Mouse (Mus musculus) kidney, postnatal 36 days (tissue): ENCODE results near the gene Ifitm6.
"Not testable (repeated sequence)": the region's sequence is repeated elsewhere in the genome, so short reads cannot be mapped to it uniquely, and the experiment has no call there.

Source experiments
- DNase-seq, 2 experiments: peaks; one replicate each; pipeline ENCODE4 v3.0.0; 2021 to 2022; ENCODE audit warnings: mixed read lengths in 2 of 2

Ifitm6 gene

DNA sequence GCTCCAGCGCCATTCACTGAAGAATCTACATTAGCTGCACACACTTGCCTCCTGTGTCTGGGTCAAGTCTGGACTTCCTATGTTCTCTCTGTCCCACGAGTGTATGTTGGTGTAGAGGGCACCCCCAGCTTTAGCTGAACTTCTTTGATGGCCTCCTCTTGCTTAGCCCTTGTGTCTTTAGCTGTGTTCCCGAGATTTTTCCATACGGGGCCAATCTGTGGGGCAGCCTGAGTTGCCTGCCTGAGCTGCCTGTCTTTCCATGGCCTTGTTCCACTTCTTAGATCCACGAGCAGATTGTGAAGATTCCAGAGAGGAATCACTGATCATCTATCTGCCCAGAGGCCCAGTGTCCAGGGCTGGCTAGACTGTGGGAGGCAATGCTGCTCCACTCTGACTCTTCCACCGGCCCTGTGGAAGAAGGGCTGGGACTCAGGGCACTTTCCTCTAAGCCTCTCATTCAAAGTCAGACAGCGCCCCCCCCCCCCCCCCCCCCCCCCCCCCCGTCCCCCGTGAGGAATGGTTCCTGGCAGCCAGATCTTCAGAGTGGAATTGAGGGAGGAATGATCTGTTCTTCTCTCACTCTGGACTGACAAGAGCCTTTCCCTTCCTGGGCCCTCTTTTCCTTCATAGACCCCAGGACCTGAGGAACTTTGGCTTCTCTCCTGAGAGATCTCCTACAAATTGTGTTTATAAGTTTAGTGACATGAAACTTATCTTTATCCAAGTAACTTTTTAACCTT is 23.3 kb upstream of the Ifitm6 start:
- no peak for DNase-seq

DNA sequence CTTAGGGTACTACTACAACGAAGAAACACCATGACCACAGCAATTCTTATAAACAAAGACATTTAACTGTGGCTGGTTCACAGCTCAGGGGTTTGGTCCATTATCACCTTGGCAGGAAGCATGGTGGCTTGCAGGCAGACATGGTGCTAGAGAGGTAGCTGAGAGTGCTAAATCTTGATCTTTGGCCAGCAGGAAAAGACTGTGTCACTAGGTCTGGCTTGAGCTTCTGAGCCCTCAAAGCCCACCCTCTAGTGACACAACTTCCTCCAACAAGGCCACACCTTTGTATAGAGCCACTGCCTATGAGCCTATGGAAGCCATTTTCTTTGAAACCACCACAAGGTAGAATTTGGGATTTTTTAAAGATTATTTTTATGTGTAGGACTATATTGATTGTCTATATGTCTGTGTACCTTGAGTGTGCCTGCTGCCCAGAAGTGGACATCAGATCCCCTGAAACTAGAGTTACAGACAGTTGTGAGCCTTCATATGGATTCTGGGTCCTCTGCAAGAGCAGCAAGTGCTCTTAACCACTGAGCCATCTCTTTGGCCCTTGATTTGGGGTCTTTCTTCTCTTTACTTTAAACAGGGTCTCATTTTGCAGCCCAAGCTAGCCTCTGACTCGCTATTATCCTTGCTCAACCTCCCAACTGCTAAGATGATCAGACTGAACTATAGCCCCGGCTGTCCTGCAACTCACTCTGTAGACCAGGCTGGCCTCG is 21.8 kb upstream of the Ifitm6 start:
- DNase-seq = no peak

- DNase-seq = no peak
These were observed 20.6 kb upstream of the Ifitm6 start for GRCm38 (mm10) chr7:141038090-141039032.

- DNase-seq = not testable (repeated sequence)
These were observed 18.9 kb upstream of the Ifitm6 start for GRCm38 (mm10) chr7:141036624-141037023.

GRCm38 (mm10) chr7:141032458-141033167 is 14.9 kb upstream of the Ifitm6 start:
- DNase-seq = no peak

DNA sequence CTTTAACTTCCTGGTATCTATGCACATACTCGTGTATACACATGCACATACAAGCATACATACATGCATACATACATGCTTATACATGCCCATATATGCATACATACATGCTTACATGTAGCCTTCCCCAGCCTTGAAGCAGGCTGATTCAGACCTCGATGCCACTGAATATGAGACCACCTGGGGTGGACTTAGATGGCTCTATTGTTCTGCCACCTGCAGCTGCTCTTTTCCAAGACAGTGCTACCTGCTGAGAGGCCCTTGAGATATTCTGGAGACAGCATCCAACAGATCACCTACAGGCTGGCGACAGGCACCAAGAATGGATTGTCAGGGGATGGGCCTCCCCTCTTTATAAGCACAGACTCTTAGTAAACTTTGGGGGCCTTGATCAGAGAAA is 12.7 kb upstream of the Ifitm6 start:
- no peak for DNase-seq

GRCm38 (mm10) chr7:141028831-141029230 is 11.1 kb upstream of the Ifitm6 start, which contains the start of gene Gm17387:
TSS of gene Gm17387 (plus strand) at chr7:141029131.
- no peak for DNase-seq

DNA sequence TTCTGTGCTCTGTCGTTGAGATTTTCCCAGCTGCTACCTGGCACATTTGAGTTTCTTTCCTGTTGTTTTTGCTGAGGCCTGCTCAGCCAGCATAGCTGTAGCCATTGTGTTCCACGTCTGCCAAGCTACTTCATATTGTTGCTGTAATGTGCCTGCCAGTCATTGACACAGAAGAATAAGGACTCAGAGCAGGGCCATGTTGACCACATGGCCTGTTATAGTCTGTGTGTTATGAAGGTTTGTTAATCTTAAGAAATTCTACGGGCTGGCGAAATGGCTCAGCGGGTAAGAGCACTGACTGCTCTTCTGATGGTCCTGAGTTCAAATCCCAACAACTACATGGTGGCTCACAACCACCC is 9.0 kb upstream of the Ifitm6 start:
- DNase-seq = no peak

GRCm38 (mm10) chr7:141026097-141026739 is 8.5 kb upstream of the Ifitm6 start:
- no peak for DNase-seq

GRCm38 (mm10) chr7:141024865-141025838 is 7.4 kb upstream of the Ifitm6 start:
- peak in 1 of 2 experiments; percentile 20 for DNase-seq

- DNase-seq = no peak
These were observed 4.0 kb upstream of the Ifitm6 start for GRCm38 (mm10) chr7:141021489-141022449.

- no peak for DNase-seq
These were observed 1.3 kb upstream of the Ifitm6 start for GRCm38 (mm10) chr7:141019028-141019427.

- no peak for DNase-seq
These were observed 722 bp downstream of the Ifitm6 start for GRCm38 (mm10) chr7:141016707-141017697.

DNA sequence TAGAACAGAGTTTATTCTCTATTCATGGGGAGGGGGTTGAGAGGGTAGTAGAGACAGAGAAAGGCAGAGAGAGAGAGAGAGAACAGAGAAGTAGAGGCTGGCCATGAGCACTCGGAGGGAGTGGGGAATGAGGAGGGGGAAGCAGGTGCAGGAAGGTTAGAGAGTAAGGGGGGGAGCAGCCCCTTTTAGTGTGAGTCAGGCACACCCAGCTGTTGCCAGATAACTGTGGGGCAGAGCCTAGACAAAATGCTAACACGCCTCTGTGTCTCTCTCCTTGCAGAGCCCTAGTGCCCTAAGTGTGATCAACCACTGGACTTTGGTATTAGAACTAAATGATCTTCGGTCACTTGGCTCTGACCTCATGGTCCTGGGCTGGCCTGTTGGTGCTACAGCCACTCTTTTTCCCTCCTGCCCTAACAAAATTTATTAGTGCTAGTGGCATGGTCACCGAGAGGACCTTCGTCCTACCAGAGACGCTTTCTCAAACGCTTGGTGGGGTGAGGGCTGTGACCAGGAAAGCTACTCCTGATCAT is 6.4 kb downstream of the Ifitm6 start:
- DNase-seq = peak in 1 of 2 experiments; percentile 10

GRCm38 (mm10) chr7:141010593-141010992 is 7.1 kb downstream of the Ifitm6 start, which contains the start of gene Ifitm3:
TSS of gene Ifitm3 (minus strand) at chr7:141010770.
- DNase-seq = peak; percentile 72 to 79

GRCm38 (mm10) chr7:141009665-141010064 is 8.1 kb downstream of the Ifitm6 start:
- peak in 1 of 2 experiments; percentile 10 for DNase-seq

DNA sequence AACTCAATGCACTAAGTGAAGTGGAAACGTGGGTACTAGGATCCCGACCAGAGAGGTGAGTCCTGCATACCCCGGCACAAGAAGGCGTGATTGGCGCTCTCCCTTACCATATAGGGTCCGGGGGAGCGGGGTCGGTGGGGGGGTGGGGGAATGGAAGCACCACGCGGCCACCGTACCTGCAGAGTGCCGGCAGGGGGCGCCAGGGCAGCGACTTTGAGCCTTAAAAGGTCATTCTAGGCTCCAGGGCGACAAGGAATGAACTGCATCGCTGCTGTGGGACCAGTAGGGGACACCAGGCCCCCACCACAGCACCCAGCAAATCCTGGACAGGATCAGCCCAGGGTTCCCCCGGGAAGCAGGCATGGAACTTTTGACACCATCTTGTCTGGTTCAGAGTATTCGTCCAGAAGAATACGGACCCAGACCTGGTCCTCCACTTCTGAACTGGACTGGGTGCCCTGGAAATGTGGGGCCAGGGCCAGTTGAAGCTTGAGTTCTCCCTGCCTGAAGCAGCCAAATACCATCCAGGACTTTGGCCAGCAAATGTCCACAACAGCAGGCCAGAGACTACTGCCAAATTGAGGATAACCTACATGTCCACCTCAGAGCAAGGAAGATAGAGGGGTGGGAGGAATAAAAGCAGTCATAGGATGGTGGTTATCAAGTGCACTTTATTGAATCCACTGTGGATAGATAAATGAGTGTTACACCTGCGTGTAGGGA is 8.6 kb downstream of the Ifitm6 start:
- DNase-seq = peak; percentile 85 to 93
